Mouse (Mus musculus): ENCODE measurements around the gene Msx2. TPM values are rescaled to one million over a fixed set of nuclear protein-coding genes. Genes with fewer than 3 reads are reported as not detected.

Msx2 gene
- 35.6 and 40.3 TPM in 2 replicates for polyA plus RNA-seq (2014; fragmentation: Nextera tagmentation; extraction: Ambion mirVana)

- under 1% methylated on average over 38 of the region's 38 CpGs for WGBS
- peak within 1 kb of the TSS; percentile 81 for H3K9ac ChIP-seq (ENCODE audit: low read length)
- H3K9me3 ChIP-seq (ENCODE audit: control insufficient read depth, low read length) = no peaks in the 10 kb centered on the region
- H3K4me3 ChIP-seq (ENCODE audit: low read depth, low read length) = peak within 1 kb of the TSS; percentile 70
- ATAC-seq (ENCODE audit: insufficient number of reproducible peaks, low FRiP score, low TSS enrichment, low read depth) (peak; percentile 83), DNase-seq (ENCODE audit: low spot score) (peak; percentile 92)
- H3K36me3 ChIP-seq (ENCODE audit: control insufficient read depth, insufficient read depth, low read length) = no peaks in the 10 kb centered on the region
- peaks cover 29% of the 10 kb centered on the region for H3K27me3 ChIP-seq (ENCODE audit: control insufficient read depth, insufficient read depth, low read length)
- peak within 1 kb of the TSS; percentile 88 for H3K4me2 ChIP-seq (ENCODE audit: low read depth, severe bottlenecking)
- peak within 1 kb of the TSS; percentile 72 for H3K27ac ChIP-seq (replicated peaks; ENCODE audit: low read depth, low read length)
- peaks cover 7% of the 10 kb centered on the region; the same call in 1 of the 2 replicates for H3K4me1 ChIP-seq (ENCODE audit: control insufficient read depth, insufficient read depth, low read length)
Measured at GRCm38 (mm10) chr13:53472614-53473124, at the start of gene Msx2. Gene Msx2, minus strand, starts transcription at chr13:53473074.

- Histone ChIP-seq H3K27ac (replicated peaks; ENCODE audit: low read depth, low read length) (no peak overlapping the region), H3K4me3 (ENCODE audit: low read depth, low read length) (no peak overlapping the region), H3K36me3 (ENCODE audit: control insufficient read depth, insufficient read depth, low read length) (no peaks in the 10 kb centered on the region), H3K4me1 (ENCODE audit: control insufficient read depth, insufficient read depth, low read length) (no peaks in the 10 kb centered on the region), H3K9me3 (ENCODE audit: control insufficient read depth, low read length) (no peaks in the 10 kb centered on the region), H3K4me2 (ENCODE audit: low read depth, severe bottlenecking) (no peak overlapping the region), H3K9ac (ENCODE audit: low read length) (no peak overlapping the region), H3K27me3 (ENCODE audit: control insufficient read depth, insufficient read depth, low read length) (no peaks in the 10 kb centered on the region)
- DNase-seq (ENCODE audit: low spot score) (no peak), ATAC-seq (ENCODE audit: insufficient number of reproducible peaks, low FRiP score, low TSS enrichment, low read depth) (no peak)
- 62% methylated on average over 3 of the region's 3 CpGs for WGBS
Measured at GRCm38 (mm10) chr13:53521468-53521867, 48.6 kb upstream of the Msx2 start.

- Histone ChIP-seq H3K27ac (replicated peaks; ENCODE audit: low read depth, low read length) (no peak overlapping the region), H3K4me3 (ENCODE audit: low read depth, low read length) (no peak overlapping the region), H3K4me1 (ENCODE audit: control insufficient read depth, insufficient read depth, low read length) (no peaks in the 10 kb centered on the region), H3K9me3 (ENCODE audit: control insufficient read depth, low read length) (no peaks in the 10 kb centered on the region), H3K36me3 (ENCODE audit: control insufficient read depth, insufficient read depth, low read length) (no peaks in the 10 kb centered on the region), H3K27me3 (ENCODE audit: control insufficient read depth, insufficient read depth, low read length) (no peaks in the 10 kb centered on the region), H3K4me2 (ENCODE audit: low read depth, severe bottlenecking) (no peak overlapping the region), H3K9ac (ENCODE audit: low read length) (no peak overlapping the region)
- DNase-seq (ENCODE audit: low spot score) = no peak
- 46% methylated on average over 12 of the region's 12 CpGs for WGBS
- no peak for ATAC-seq (ENCODE audit: insufficient number of reproducible peaks, low FRiP score, low TSS enrichment, low read depth)
Measured at GRCm38 (mm10) chr13:53520343-53520937, 47.6 kb upstream of the Msx2 start.

GRCm38 (mm10) chr13:53519727-53520126 lies 46.9 kb upstream of the Msx2 start:
- H3K36me3 ChIP-seq (ENCODE audit: control insufficient read depth, insufficient read depth, low read length) = no peaks in the 10 kb centered on the region
- no peak overlapping the region for H3K4me3 ChIP-seq (ENCODE audit: low read depth, low read length)
- H3K9me3 ChIP-seq (ENCODE audit: control insufficient read depth, low read length) = no peaks in the 10 kb centered on the region
- no peaks in the 10 kb centered on the region for H3K4me1 ChIP-seq (ENCODE audit: control insufficient read depth, insufficient read depth, low read length)
- WGBS = 74% methylated on average over 8 of the region's 8 CpGs
- no peaks in the 10 kb centered on the region for H3K27me3 ChIP-seq (ENCODE audit: control insufficient read depth, insufficient read depth, low read length)
- no peak overlapping the region for H3K4me2 ChIP-seq (ENCODE audit: low read depth, severe bottlenecking)
- DNase-seq (ENCODE audit: low spot score) = no peak
- no peak overlapping the region for H3K9ac ChIP-seq (ENCODE audit: low read length)
- ATAC-seq (ENCODE audit: insufficient number of reproducible peaks, low FRiP score, low TSS enrichment, low read depth) = no peak
- H3K27ac ChIP-seq (replicated peaks; ENCODE audit: low read depth, low read length) = no peak overlapping the region

GRCm38 (mm10) chr13:53518306-53518705 lies 45.4 kb upstream of the Msx2 start:
- H3K4me3 ChIP-seq (ENCODE audit: low read depth, low read length) = no peak overlapping the region
- H3K27me3 ChIP-seq (ENCODE audit: control insufficient read depth, insufficient read depth, low read length) = no peaks in the 10 kb centered on the region
- DNase-seq (ENCODE audit: low spot score) = no peak
- no peaks in the 10 kb centered on the region for H3K9me3 ChIP-seq (ENCODE audit: control insufficient read depth, low read length)
- 67% methylated on average over 4 of the region's 4 CpGs for WGBS
- no peak overlapping the region for H3K9ac ChIP-seq (ENCODE audit: low read length)
- no peaks in the 10 kb centered on the region for H3K36me3 ChIP-seq (ENCODE audit: control insufficient read depth, insufficient read depth, low read length)
- no peak overlapping the region for H3K4me2 ChIP-seq (ENCODE audit: low read depth, severe bottlenecking)
- no peaks in the 10 kb centered on the region for H3K4me1 ChIP-seq (ENCODE audit: control insufficient read depth, insufficient read depth, low read length)
- H3K27ac ChIP-seq (replicated peaks; ENCODE audit: low read depth, low read length) = no peak overlapping the region
- ATAC-seq (ENCODE audit: insufficient number of reproducible peaks, low FRiP score, low TSS enrichment, low read depth) = no peak

- Histone ChIP-seq H3K4me2 (ENCODE audit: low read depth, severe bottlenecking) (no peak overlapping the region), H3K27ac (replicated peaks; ENCODE audit: low read depth, low read length) (no peak overlapping the region), H3K9me3 (ENCODE audit: control insufficient read depth, low read length) (no peaks in the 10 kb centered on the region), H3K4me1 (ENCODE audit: control insufficient read depth, insufficient read depth, low read length) (no peaks in the 10 kb centered on the region), H3K9ac (ENCODE audit: low read length) (no peak overlapping the region), H3K4me3 (ENCODE audit: low read depth, low read length) (no peak overlapping the region), H3K36me3 (ENCODE audit: control insufficient read depth, insufficient read depth, low read length) (no peaks in the 10 kb centered on the region), H3K27me3 (ENCODE audit: control insufficient read depth, insufficient read depth, low read length) (no peaks in the 10 kb centered on the region)
- no peak for DNase-seq (ENCODE audit: low spot score)
- no peak for ATAC-seq (ENCODE audit: insufficient number of reproducible peaks, low FRiP score, low TSS enrichment, low read depth)
Measured at GRCm38 (mm10) chr13:53514574-53514973, 41.7 kb upstream of the Msx2 start.

GRCm38 (mm10) chr13:53511366-53511765 lies 38.5 kb upstream of the Msx2 start:
- H3K4me2 ChIP-seq (ENCODE audit: low read depth, severe bottlenecking) = no peak overlapping the region
- H3K4me1 ChIP-seq (ENCODE audit: control insufficient read depth, insufficient read depth, low read length) = no peaks in the 10 kb centered on the region

GRCm38 (mm10) chr13:53502406-53502805 lies 29.5 kb upstream of the Msx2 start:
- Histone ChIP-seq H3K4me2 (ENCODE audit: low read depth, severe bottlenecking) (no peak overlapping the region), H3K27ac (replicated peaks; ENCODE audit: low read depth, low read length) (no peak overlapping the region), H3K9me3 (ENCODE audit: control insufficient read depth, low read length) (no peaks in the 10 kb centered on the region), H3K4me1 (ENCODE audit: control insufficient read depth, insufficient read depth, low read length) (no peaks in the 10 kb centered on the region), H3K36me3 (ENCODE audit: control insufficient read depth, insufficient read depth, low read length) (no peaks in the 10 kb centered on the region), H3K4me3 (ENCODE audit: low read depth, low read length) (no peak overlapping the region), H3K27me3 (ENCODE audit: control insufficient read depth, insufficient read depth, low read length) (no peaks in the 10 kb centered on the region), H3K9ac (ENCODE audit: low read length) (no peak overlapping the region)
- DNase-seq (ENCODE audit: low spot score) = no peak
- WGBS = 52% methylated on average over 6 of the region's 6 CpGs
- no peak for ATAC-seq (ENCODE audit: insufficient number of reproducible peaks, low FRiP score, low TSS enrichment, low read depth)

More at GRCm38 (mm10) chr13:53511366-53511765, 38.5 kb upstream of the Msx2 start:
- Histone ChIP-seq H3K9me3 (ENCODE audit: control insufficient read depth, low read length) (no peaks in the 10 kb centered on the region), H3K9ac (ENCODE audit: low read length) (no peak overlapping the region), H3K27me3 (ENCODE audit: control insufficient read depth, insufficient read depth, low read length) (no peaks in the 10 kb centered on the region), H3K27ac (replicated peaks; ENCODE audit: low read depth, low read length) (no peak overlapping the region), H3K4me3 (ENCODE audit: low read depth, low read length) (no peak overlapping the region), H3K36me3 (ENCODE audit: control insufficient read depth, insufficient read depth, low read length) (no peaks in the 10 kb centered on the region)
- ATAC-seq (ENCODE audit: insufficient number of reproducible peaks, low FRiP score, low TSS enrichment, low read depth) (no peak), DNase-seq (ENCODE audit: low spot score) (no peak)
- WGBS = 78% methylated on average over 2 of the region's 2 CpGs

Measured in limb, embryonic 11.5 days (tissue).